Mouse (Mus musculus): ENCODE measurements around the gene Htra2. TPM values are rescaled to one million over a fixed set of nuclear protein-coding genes. Genes with fewer than 3 reads are reported as not detected.

Htra2 gene
- polyA plus RNA-seq, 1 experiment from 2014 or later = 103 TPM

DNA sequence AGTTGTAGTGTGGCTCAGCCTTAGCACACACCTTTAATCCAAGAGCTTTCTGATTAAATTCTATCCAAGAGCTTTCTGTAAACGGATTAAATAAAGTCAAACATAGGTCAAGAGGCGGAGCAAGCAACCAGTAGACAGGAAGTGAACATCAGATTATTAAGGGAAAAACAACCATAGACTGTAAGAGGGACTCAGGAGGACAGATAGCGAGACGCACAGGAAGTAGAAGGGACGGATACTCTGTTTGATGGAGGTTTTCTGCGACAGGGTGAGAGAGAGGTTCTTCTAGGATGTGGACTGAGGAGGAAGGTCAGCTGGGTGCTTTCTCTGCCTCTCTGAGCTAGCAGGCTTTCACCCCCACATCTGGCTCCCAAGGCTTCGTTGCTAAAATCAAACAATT is 45.1 kb downstream of the Htra2 start:
- Histone ChIP-seq H3K4me3 (ENCODE audit: low read depth, low read length) (0 out of 2 replicates have a peak overlapping the region, but pooled peaks have one; percentile 0), H3K36me3 (ENCODE audit: control insufficient read depth, insufficient read depth, low read length) (no peaks in the 10 kb centered on the region), H3K4me2 (peak overlapping the region; percentile 31), H3K27me3 (replicated peaks; ENCODE audit: control insufficient read depth, insufficient read depth, low read length) (no peaks in the 10 kb centered on the region), H3K9ac (ENCODE audit: low read depth, low read length) (no peak overlapping the region; the same call in 1 of the 2 replicates), H3K4me1 (replicated peaks; ENCODE audit: control insufficient read depth, insufficient read depth, low read length) (peaks cover 37% of the 10 kb centered on the region), H3K9me3 (ENCODE audit: control insufficient read depth, low read length) (no peaks in the 10 kb centered on the region), H3K27ac (ENCODE audit: low read depth, low read length) (peak overlapping the region; percentile 2; the same call in 1 of the 2 replicates)
- ATAC-seq (replicated peaks; ENCODE audit: low FRiP score) (0 out of 2 replicates have a peak, but pooled peaks have one; percentile 14), DNase-seq (ENCODE audit: low spot score) (no peak)
- 32% methylated on average over 7 of the region's 7 CpGs for WGBS

DNA sequence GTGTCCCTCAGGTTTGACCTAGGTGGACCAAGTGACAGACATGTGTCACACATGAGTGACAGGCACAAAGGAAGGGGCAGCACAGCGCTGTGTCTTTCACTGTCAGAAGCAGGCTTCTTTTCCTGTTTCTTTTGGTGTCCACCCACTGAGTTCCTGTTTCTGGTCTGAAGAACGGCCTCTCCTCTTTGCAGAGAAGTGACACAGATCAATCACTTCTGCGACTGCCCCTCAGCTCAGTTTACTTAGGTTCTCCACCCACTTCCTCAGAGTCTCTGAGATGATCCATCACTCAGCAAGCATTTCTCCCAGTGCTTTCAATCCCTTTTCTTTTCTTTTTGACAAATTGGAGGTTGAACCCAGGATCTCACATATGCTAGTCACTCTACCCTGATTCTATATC is 46.4 kb downstream of the Htra2 start:
- Histone ChIP-seq H3K27ac (ENCODE audit: low read depth, low read length) (no peak overlapping the region; the same call in 1 of the 2 replicates), H3K36me3 (ENCODE audit: control insufficient read depth, insufficient read depth, low read length) (no peaks in the 10 kb centered on the region), H3K4me3 (ENCODE audit: low read depth, low read length) (no peak overlapping the region), H3K4me1 (replicated peaks; ENCODE audit: control insufficient read depth, insufficient read depth, low read length) (peaks cover 37% of the 10 kb centered on the region), H3K4me2 (no peak overlapping the region), H3K27me3 (replicated peaks; ENCODE audit: control insufficient read depth, insufficient read depth, low read length) (no peaks in the 10 kb centered on the region), H3K9me3 (ENCODE audit: control insufficient read depth, low read length) (no peaks in the 10 kb centered on the region), H3K9ac (ENCODE audit: low read depth, low read length) (no peak overlapping the region)
- DNase-seq (ENCODE audit: low spot score) (no peak), ATAC-seq (replicated peaks; ENCODE audit: low FRiP score) (no peak)
- 19% methylated on average over 3 of the region's 3 CpGs for WGBS

DNA sequence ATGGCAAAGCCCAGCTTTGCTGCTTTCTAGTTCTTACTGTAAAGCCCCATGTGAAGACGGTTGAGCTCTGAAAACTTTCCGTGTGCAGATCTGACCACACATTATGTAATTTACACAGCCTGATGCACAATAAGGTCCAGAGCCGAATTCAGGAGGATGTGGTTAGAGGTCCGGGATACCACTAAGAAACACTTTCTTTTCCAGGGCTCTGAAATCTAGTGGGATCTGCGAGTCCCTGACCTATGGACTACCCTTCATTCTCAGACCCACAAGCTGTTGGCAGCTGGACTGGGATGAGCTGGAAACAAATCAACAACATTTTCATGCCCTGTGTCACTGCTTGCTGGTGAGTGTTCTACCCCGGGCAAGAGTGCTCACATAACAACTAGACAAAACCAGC is 49.0 kb downstream of the Htra2 start:
- ATAC-seq (replicated peaks; ENCODE audit: low FRiP score) = no peak
- Histone ChIP-seq H3K27ac (ENCODE audit: low read depth, low read length) (no peak overlapping the region), H3K9ac (ENCODE audit: low read depth, low read length) (no peak overlapping the region), H3K9me3 (ENCODE audit: control insufficient read depth, low read length) (no peaks in the 10 kb centered on the region), H3K4me2 (no peak overlapping the region), H3K4me1 (replicated peaks; ENCODE audit: control insufficient read depth, insufficient read depth, low read length) (peaks cover 25% of the 10 kb centered on the region), H3K27me3 (replicated peaks; ENCODE audit: control insufficient read depth, insufficient read depth, low read length) (no peaks in the 10 kb centered on the region), H3K36me3 (ENCODE audit: control insufficient read depth, insufficient read depth, low read length) (no peaks in the 10 kb centered on the region), H3K4me3 (ENCODE audit: low read depth, low read length) (no peak overlapping the region)
- 69% methylated on average over 6 of the region's 6 CpGs for WGBS
- no peak for DNase-seq (ENCODE audit: low spot score)

DNA sequence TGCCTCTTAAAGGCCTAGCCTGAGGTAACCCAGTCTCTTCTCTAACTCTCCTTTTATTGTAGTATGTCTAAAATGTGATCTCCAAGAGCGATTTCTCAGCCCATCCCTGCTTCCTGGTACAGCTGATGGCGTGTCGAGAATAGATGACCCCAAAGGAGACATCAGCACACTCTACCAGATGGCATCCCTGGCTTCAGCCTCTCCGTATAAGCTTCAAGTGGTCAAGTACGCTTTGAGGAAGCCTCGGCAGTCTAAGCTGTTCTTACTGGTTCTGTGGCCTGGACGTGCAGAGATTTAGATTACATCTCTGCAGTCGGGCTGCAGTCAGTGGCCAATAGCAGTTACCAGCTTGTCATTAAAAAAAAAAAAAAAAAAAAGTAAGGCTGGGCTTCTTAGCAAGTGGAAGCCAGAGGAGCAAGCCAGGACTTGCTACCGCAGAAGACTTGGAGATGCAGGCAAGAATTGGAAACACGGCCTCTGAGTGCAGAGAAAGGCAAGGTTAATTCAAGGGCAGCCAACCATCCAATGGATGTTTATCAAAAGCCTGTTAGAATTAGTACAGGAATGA is 49.5 kb downstream of the Htra2 start:
- Histone ChIP-seq H3K36me3 (ENCODE audit: control insufficient read depth, insufficient read depth, low read length) (no peaks in the 10 kb centered on the region), H3K9me3 (ENCODE audit: control insufficient read depth, low read length) (no peaks in the 10 kb centered on the region), H3K4me1 (replicated peaks; ENCODE audit: control insufficient read depth, insufficient read depth, low read length) (peaks cover 19% of the 10 kb centered on the region), H3K4me3 (ENCODE audit: low read depth, low read length) (no peak overlapping the region), H3K4me2 (no peak overlapping the region), H3K9ac (ENCODE audit: low read depth, low read length) (no peak overlapping the region), H3K27ac (ENCODE audit: low read depth, low read length) (0 out of 2 replicates have a peak overlapping the region, but pooled peaks have one; percentile 25), H3K27me3 (replicated peaks; ENCODE audit: control insufficient read depth, insufficient read depth, low read length) (no peaks in the 10 kb centered on the region)
- ATAC-seq (replicated peaks; ENCODE audit: low FRiP score) = no peak
- WGBS = 71% methylated on average over 10 of the region's 10 CpGs
- DNase-seq (ENCODE audit: low spot score) = no peak

DNA sequence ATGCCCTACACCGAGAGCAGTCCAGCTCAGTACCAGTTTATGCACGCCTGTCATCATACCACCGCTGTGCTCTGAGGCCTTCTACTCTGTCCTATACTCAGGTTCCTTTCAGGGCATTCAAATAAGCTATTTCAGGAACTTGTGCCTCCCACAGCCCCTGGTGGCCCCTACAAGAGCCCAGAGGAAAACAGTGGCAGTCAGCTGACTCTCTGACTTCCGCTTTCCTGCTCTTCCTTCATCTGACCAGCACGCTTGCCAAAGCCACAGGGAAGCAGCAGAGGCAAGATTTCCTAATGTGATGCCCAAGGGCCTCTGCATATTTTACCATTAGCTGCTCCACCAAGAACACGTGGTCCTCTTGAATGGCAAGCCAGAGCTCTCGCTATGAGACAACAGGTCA is 50.2 kb downstream of the Htra2 start:
- Histone ChIP-seq H3K27ac (ENCODE audit: low read depth, low read length) (peak overlapping the region; percentile 25; the same call in 1 of the 2 replicates), H3K4me1 (replicated peaks; ENCODE audit: control insufficient read depth, insufficient read depth, low read length) (peaks cover 14% of the 10 kb centered on the region), H3K4me2 (peak overlapping the region; percentile 10), H3K36me3 (ENCODE audit: control insufficient read depth, insufficient read depth, low read length) (no peaks in the 10 kb centered on the region), H3K4me3 (ENCODE audit: low read depth, low read length) (no peak overlapping the region), H3K9ac (ENCODE audit: low read depth, low read length) (no peak overlapping the region), H3K9me3 (ENCODE audit: control insufficient read depth, low read length) (no peaks in the 10 kb centered on the region), H3K27me3 (replicated peaks; ENCODE audit: control insufficient read depth, insufficient read depth, low read length) (no peaks in the 10 kb centered on the region)
- ATAC-seq (replicated peaks; ENCODE audit: low FRiP score) = 0 out of 2 replicates have a peak, but pooled peaks have one; percentile 29
- DNase-seq (ENCODE audit: low spot score) = no peak
- 48% methylated on average over 7 of the region's 7 CpGs for WGBS

DNA sequence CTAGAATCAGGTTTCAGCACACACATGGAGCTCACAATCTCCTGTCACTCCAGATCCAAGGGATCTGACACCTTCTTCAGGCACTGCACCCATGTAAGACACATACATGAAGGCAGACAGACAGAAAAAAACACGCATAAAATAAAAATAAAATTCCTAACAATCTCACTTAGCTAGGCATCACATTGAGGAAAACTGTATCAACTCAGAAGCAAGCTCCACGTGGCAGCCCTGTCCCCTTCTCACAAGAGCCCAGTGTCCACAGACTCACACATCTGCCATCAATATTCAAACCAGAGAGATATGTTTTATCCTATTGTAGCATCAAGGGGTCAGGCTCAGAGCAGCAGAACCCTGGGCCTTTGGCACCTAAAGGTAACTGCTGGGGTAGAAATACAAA is 50.8 kb downstream of the Htra2 start:
- Histone ChIP-seq H3K4me1 (replicated peaks; ENCODE audit: control insufficient read depth, insufficient read depth, low read length) (peaks cover 14% of the 10 kb centered on the region), H3K4me2 (peak overlapping the region; percentile 10; the same call in 1 of the 2 replicates)
- WGBS = 62% methylated on average over 2 of the region's 2 CpGs

DNA sequence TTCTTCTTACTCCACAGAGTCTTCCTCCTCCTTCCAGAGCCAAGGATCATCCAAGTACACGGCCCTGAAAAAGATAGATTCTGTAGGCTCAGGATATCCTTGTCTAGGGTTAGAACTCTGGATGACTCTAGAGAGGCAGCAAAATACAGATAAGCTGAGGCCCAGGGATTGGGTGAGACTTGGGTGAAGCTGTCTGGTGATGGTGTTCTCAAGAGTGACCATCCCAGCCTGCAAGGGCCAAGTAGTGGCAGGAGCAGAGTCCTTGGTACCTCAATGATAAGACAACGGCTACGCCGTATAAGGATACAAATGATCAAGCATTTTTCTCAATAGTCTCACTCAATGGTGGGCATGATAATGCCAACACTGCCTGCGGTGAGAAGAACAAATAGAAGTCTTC is 51.2 kb downstream of the Htra2 start:
- WGBS = 79% methylated on average over 5 of the region's 5 CpGs
- no peak overlapping the region for H3K9ac ChIP-seq (ENCODE audit: low read depth, low read length)
- no peak overlapping the region for H3K27ac ChIP-seq (ENCODE audit: low read depth, low read length)
- ATAC-seq (replicated peaks; ENCODE audit: low FRiP score) (peak; percentile 61), DNase-seq (ENCODE audit: low spot score) (no peak)
- peaks cover 14% of the 10 kb centered on the region for H3K4me1 ChIP-seq (replicated peaks; ENCODE audit: control insufficient read depth, insufficient read depth, low read length)
- no peak overlapping the region for H3K4me3 ChIP-seq (ENCODE audit: low read depth, low read length)
- H3K9me3 ChIP-seq (ENCODE audit: control insufficient read depth, low read length) = no peaks in the 10 kb centered on the region
- H3K4me2 ChIP-seq = no peak overlapping the region
- no peaks in the 10 kb centered on the region for H3K27me3 ChIP-seq (replicated peaks; ENCODE audit: control insufficient read depth, insufficient read depth, low read length)
- H3K36me3 ChIP-seq (ENCODE audit: control insufficient read depth, insufficient read depth, low read length) = no peaks in the 10 kb centered on the region

More for the DNA sequence above, 50.8 kb downstream of the Htra2 start:
- no peak for DNase-seq (ENCODE audit: low spot score)
- H3K9ac ChIP-seq (ENCODE audit: low read depth, low read length) = no peak overlapping the region
- no peak overlapping the region for H3K4me3 ChIP-seq (ENCODE audit: low read depth, low read length)
- H3K36me3 ChIP-seq (ENCODE audit: control insufficient read depth, insufficient read depth, low read length) = no peaks in the 10 kb centered on the region
- H3K9me3 ChIP-seq (ENCODE audit: control insufficient read depth, low read length) = no peaks in the 10 kb centered on the region
- H3K27me3 ChIP-seq (replicated peaks; ENCODE audit: control insufficient read depth, insufficient read depth, low read length) = no peaks in the 10 kb centered on the region
- no peak for ATAC-seq (replicated peaks; ENCODE audit: low FRiP score)
- peak overlapping the region; percentile 21; the same call in 1 of the 2 replicates for H3K27ac ChIP-seq (ENCODE audit: low read depth, low read length)

DNA sequence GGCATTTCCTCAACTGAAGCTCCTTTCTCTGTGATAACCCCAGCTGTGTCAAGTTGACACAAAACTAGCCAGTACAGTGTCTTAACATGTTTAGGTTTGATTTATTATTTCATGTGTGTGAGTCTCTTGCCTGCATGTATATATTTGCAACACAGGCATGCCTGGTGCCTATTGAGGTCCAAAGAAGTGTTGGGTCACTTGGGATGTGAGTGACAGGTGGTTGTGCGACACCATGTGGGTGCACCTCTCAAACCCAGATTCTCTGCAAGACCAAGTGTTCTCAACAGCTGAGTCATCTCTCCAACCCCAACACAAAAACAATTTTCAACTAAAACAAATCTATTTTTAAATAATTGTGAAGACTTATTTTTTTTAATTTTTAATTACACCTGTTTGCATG is 52.0 kb downstream of the Htra2 start:
- Histone ChIP-seq H3K27me3 (replicated peaks; ENCODE audit: control insufficient read depth, insufficient read depth, low read length) (no peaks in the 10 kb centered on the region), H3K9ac (ENCODE audit: low read depth, low read length) (no peak overlapping the region), H3K9me3 (ENCODE audit: control insufficient read depth, low read length) (no peaks in the 10 kb centered on the region), H3K4me3 (ENCODE audit: low read depth, low read length) (no peak overlapping the region), H3K4me1 (replicated peaks; ENCODE audit: control insufficient read depth, insufficient read depth, low read length) (peaks cover 12% of the 10 kb centered on the region), H3K4me2 (no peak overlapping the region), H3K36me3 (ENCODE audit: control insufficient read depth, insufficient read depth, low read length) (no peaks in the 10 kb centered on the region), H3K27ac (ENCODE audit: low read depth, low read length) (no peak overlapping the region)
- WGBS = 88% methylated on average over 1 of the region's 1 CpGs
- ATAC-seq (replicated peaks; ENCODE audit: low FRiP score) (no peak), DNase-seq (ENCODE audit: low spot score) (no peak)
